Mouse (Mus musculus): ENCODE results near the gene Trmt10a. TPM values are rescaled to one million over a fixed set of nuclear protein-coding genes. Genes with fewer than 3 reads are reported as not detected.

Trmt10a gene
- polyA plus RNA-seq, 1 experiment from 2014 or later, result 15.2 TPM

- Histone ChIP-seq H3K4me1 (no peaks in the 10 kb centered on the region), H3K9ac (0 out of 2 replicates have a peak overlapping the region, but pooled peaks have one; percentile 7), H3K4me3 (no peak overlapping the region), H3K4me2 (replicated peaks) (peak overlapping the region; percentile 47; the same call in 1 of the 2 replicates), H3K27ac (no peak overlapping the region), H3K9me3 (no peaks in the 10 kb centered on the region), H3K27me3 (no peaks in the 10 kb centered on the region), H3K36me3 (no peaks in the 10 kb centered on the region)
- WGBS, result 76% methylated on average over 7 of the region's 7 CpGs
- ATAC-seq (ENCODE audit: insufficient number of reproducible peaks, insufficient read depth, low FRiP score, low TSS enrichment), result no peak
Measured at GRCm38 (mm10) chr3:138198722-138199068, 55.4 kb downstream of the Trmt10a start.

- Histone ChIP-seq H3K4me1 (no peaks in the 10 kb centered on the region), H3K36me3 (no peaks in the 10 kb centered on the region), H3K9me3 (no peaks in the 10 kb centered on the region), H3K4me3 (no peak overlapping the region), H3K9ac (no peak overlapping the region), H3K27ac (no peak overlapping the region), H3K4me2 (replicated peaks) (no peak overlapping the region), H3K27me3 (no peaks in the 10 kb centered on the region)
- ATAC-seq (ENCODE audit: insufficient number of reproducible peaks, insufficient read depth, low FRiP score, low TSS enrichment), result no peak
- WGBS, result 83% methylated on average over 3 of the region's 3 CpGs
Measured at GRCm38 (mm10) chr3:138208821-138209220, 65.6 kb downstream of the Trmt10a start.

Other genes with a start within 250 kb of the Trmt10a start
- 96.8 and 102 TPM in 2 replicates for gene Lamtor3, start 224.9 kb upstream of the Trmt10a start, polyA plus RNA-seq (2016; fragmentation: Nextera tagmentation; extraction: Ambion mirVana)
- gene Dapp1, start 161.9 kb upstream of the Trmt10a start, polyA plus RNA-seq (2016; fragmentation: Nextera tagmentation; extraction: Ambion mirVana), result 3.9 and 4.1 TPM in 2 replicates
- 0.27 and 0.47 TPM in 2 replicates for gene 1110002E22Rik, start 78.4 kb upstream of the Trmt10a start, polyA plus RNA-seq (2016; fragmentation: Nextera tagmentation; extraction: Ambion mirVana)
- gene Gm5105, start 76.1 kb upstream of the Trmt10a start, polyA plus RNA-seq (2016; fragmentation: Nextera tagmentation; extraction: Ambion mirVana), result not detected in 2 replicates
- gene Mttp, start 1.5 kb downstream of the Trmt10a start, polyA plus RNA-seq (2016; fragmentation: Nextera tagmentation; extraction: Ambion mirVana), result 9.7 and 10.2 TPM in 2 replicates
- gene 4930579F01Rik, start 50.4 kb downstream of the Trmt10a start, polyA plus RNA-seq (2016; fragmentation: Nextera tagmentation; extraction: Ambion mirVana), result 0.10 and 0.29 TPM in 2 replicates
- 0.39 and 0.82 TPM in 2 replicates for gene Adh7, start 74.3 kb downstream of the Trmt10a start, polyA plus RNA-seq (2016; fragmentation: Nextera tagmentation; extraction: Ambion mirVana)
- 0.58 and 0.90 TPM in 2 replicates for gene Adh1, start 117.5 kb downstream of the Trmt10a start, polyA plus RNA-seq (2016; fragmentation: Nextera tagmentation; extraction: Ambion mirVana)
- gene Adh6a, start 169.8 kb downstream of the Trmt10a start, polyA plus RNA-seq (2016; fragmentation: Nextera tagmentation; extraction: Ambion mirVana), result not detected in 2 replicates
- gene Adh6b, start 198.3 kb downstream of the Trmt10a start, polyA plus RNA-seq (2016; fragmentation: Nextera tagmentation; extraction: Ambion mirVana), result 0.29 and 0.47 TPM in 2 replicates

Measured in embryonic facial prominence, embryonic 12.5 days (tissue).